Mouse (Mus musculus): Measurements from ENCODE around the gene Agr3. TPM values are rescaled to one million over a fixed set of nuclear protein-coding genes. Genes with fewer than 3 reads are reported as not detected.

Agr3 gene
- polyA plus RNA-seq, 1 experiment from 2014 or later: 0.50 TPM

DNA sequence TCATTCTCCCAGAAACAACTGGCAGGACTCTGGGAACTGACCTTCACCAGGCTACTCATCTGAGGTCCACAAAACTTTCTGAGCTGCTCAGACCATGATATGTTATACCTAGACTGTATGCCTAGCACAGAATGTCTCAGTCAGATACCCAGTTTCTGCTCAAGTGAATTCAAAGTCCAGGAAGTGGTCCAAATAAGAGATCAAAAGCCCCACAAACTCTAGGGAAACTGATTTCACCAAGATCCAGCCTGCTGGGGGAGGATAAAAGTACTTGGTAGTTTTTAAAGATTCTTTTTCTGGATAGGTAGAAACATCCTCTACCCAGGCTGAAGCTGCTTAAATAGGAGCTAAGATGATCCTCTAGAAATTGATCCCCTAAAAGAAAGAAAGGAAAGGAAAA, 9.6 kb upstream of the Agr3 start:
- no peak overlapping the region for H3K27ac ChIP-seq (ENCODE audit: low read length)
- H3K36me3 ChIP-seq (ENCODE audit: control insufficient read depth, insufficient read depth, low read length): no peaks in the 10 kb centered on the region
- no peaks in the 10 kb centered on the region for H3K4me1 ChIP-seq (ENCODE audit: control insufficient read depth, insufficient read depth, low read length)
- no peaks in the 10 kb centered on the region for H3K27me3 ChIP-seq (ENCODE audit: control insufficient read depth, insufficient read depth, low read length)
- no peak overlapping the region for H3K4me2 ChIP-seq (ENCODE audit: low read depth, low read length)
- no peak overlapping the region for H3K9ac ChIP-seq (ENCODE audit: low read length)
- ATAC-seq (ENCODE audit: insufficient read depth, low FRiP score): no peak
- no peak overlapping the region for H3K4me3 ChIP-seq (replicated peaks; ENCODE audit: low read length)
- H3K9me3 ChIP-seq (replicated peaks; ENCODE audit: control insufficient read depth, low read length): no peaks in the 10 kb centered on the region

DNA sequence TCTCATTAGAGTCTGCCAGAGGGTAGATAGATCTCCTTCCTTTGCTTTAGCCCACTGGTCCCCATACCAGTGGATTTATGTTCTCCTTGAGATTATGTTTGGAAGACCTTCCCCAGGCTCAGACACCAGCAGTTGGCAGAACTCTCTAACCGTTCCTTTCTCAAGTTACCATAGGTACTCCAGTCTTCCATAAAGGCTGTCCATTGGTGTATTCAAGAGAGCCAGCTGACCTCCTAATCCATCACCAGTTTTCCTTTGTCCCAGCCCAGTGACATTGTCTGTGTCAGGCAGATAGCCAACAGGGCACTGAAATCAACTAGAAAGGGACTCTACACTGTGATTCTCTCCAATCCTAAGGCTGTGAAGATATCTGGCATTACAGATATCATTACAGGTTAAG, 9.0 kb upstream of the Agr3 start:
- 68% methylated on average over 1 of the region's 1 CpGs for WGBS

DNA sequence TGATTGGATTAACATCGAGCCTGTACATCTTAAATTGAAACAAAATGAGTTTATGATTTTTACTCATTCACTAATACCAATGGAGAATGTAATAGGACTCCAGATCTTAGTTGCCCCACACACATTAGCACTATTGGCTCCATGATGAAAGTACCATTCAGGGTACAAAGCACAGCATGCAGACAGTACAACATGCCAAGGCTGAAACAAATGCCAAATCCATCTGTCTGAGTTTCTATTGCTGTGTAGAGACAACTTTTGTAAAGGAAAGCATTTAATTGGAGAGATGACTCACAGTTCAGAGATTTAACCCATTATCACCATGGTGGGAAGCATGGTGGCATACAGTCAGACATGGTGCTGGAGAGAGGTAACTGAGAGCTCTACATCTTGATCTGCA, 7.4 kb upstream of the Agr3 start:
- H3K9ac ChIP-seq (ENCODE audit: low read length): no peak overlapping the region
- no peaks in the 10 kb centered on the region for H3K4me1 ChIP-seq (ENCODE audit: control insufficient read depth, insufficient read depth, low read length)
- ATAC-seq (ENCODE audit: insufficient read depth, low FRiP score): no peak
- no peak overlapping the region for H3K4me3 ChIP-seq (replicated peaks; ENCODE audit: low read length)
- H3K4me2 ChIP-seq (ENCODE audit: low read depth, low read length): no peak overlapping the region
- 66% methylated on average over 1 of the region's 1 CpGs for WGBS
- no peaks in the 10 kb centered on the region for H3K27me3 ChIP-seq (ENCODE audit: control insufficient read depth, insufficient read depth, low read length)
- H3K36me3 ChIP-seq (ENCODE audit: control insufficient read depth, insufficient read depth, low read length): no peaks in the 10 kb centered on the region
- no peak overlapping the region for H3K27ac ChIP-seq (ENCODE audit: low read length)
- H3K9me3 ChIP-seq (replicated peaks; ENCODE audit: control insufficient read depth, low read length): no peaks in the 10 kb centered on the region

More for the DNA sequence above, 9.0 kb upstream of the Agr3 start:
- no peak overlapping the region for H3K4me3 ChIP-seq (replicated peaks; ENCODE audit: low read length)
- H3K36me3 ChIP-seq (ENCODE audit: control insufficient read depth, insufficient read depth, low read length): no peaks in the 10 kb centered on the region
- H3K4me2 ChIP-seq (ENCODE audit: low read depth, low read length): no peak overlapping the region
- no peak overlapping the region for H3K9ac ChIP-seq (ENCODE audit: low read length)
- H3K9me3 ChIP-seq (replicated peaks; ENCODE audit: control insufficient read depth, low read length): no peaks in the 10 kb centered on the region
- H3K27me3 ChIP-seq (ENCODE audit: control insufficient read depth, insufficient read depth, low read length): no peaks in the 10 kb centered on the region
- no peaks in the 10 kb centered on the region for H3K4me1 ChIP-seq (ENCODE audit: control insufficient read depth, insufficient read depth, low read length)
- no peak overlapping the region for H3K27ac ChIP-seq (ENCODE audit: low read length)
- ATAC-seq (ENCODE audit: insufficient read depth, low FRiP score): no peak

DNA sequence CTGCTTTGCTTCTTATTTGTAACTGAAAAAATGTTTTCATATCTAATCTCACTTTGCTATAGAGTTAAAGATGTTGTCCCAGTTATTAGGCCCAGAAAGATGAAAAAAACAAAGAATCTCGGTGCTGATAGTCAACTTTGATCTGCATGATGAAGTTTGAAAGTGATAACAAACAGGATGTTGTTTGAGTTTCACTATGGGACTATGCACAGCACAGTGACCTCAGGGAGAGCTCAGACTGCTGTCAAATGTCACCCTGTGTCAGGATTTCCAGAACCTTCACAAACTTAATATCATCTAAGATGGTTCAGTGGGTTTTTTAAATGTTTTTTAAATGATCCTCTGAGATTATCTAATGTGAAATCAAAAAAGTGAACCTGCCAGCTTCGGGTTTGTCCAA, 2.4 kb downstream of the Agr3 start:
- no peaks in the 10 kb centered on the region for H3K9me3 ChIP-seq (replicated peaks; ENCODE audit: control insufficient read depth, low read length)
- no peak overlapping the region for H3K27ac ChIP-seq (ENCODE audit: low read length)
- H3K4me1 ChIP-seq (ENCODE audit: control insufficient read depth, insufficient read depth, low read length): no peaks in the 10 kb centered on the region
- WGBS: 56% methylated on average over 2 of the region's 2 CpGs
- no peak for ATAC-seq (ENCODE audit: insufficient read depth, low FRiP score)
- no peak overlapping the region for H3K9ac ChIP-seq (ENCODE audit: low read length)
- no peak overlapping the region for H3K4me2 ChIP-seq (ENCODE audit: low read depth, low read length)
- H3K27me3 ChIP-seq (ENCODE audit: control insufficient read depth, insufficient read depth, low read length): no peaks in the 10 kb centered on the region
- H3K4me3 ChIP-seq (replicated peaks; ENCODE audit: low read length): no peak overlapping the region
- H3K36me3 ChIP-seq (ENCODE audit: control insufficient read depth, insufficient read depth, low read length): no peaks in the 10 kb centered on the region

DNA sequence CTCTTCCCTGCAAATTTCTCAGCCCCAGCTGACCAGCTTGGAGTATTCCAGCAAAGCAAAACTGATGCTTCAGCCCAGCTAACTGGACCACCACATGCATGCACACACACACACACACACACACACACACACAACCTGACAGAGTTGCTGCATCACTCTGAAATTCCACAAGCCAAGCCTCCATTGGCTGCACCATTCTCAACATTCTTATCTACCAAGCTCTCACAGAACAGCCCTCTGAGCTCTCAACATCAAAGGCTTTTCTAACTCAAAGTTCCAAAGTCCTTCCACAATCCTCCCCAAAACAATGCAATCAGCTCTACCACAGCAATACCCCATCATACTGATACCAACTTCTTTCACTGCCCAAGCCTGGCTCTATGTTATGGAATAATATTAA, 7.4 kb downstream of the Agr3 start:
- Histone ChIP-seq H3K27me3 (ENCODE audit: control insufficient read depth, insufficient read depth, low read length) (no peaks in the 10 kb centered on the region), H3K9ac (ENCODE audit: low read length) (no peak overlapping the region), H3K9me3 (replicated peaks; ENCODE audit: control insufficient read depth, low read length) (no peaks in the 10 kb centered on the region), H3K27ac (ENCODE audit: low read length) (no peak overlapping the region), H3K4me3 (replicated peaks; ENCODE audit: low read length) (no peak overlapping the region), H3K4me1 (ENCODE audit: control insufficient read depth, insufficient read depth, low read length) (no peaks in the 10 kb centered on the region), H3K36me3 (ENCODE audit: control insufficient read depth, insufficient read depth, low read length) (no peaks in the 10 kb centered on the region), H3K4me2 (ENCODE audit: low read depth, low read length) (no peak overlapping the region)
- peak; percentile 76; the same call in 1 of the 2 replicates for ATAC-seq (ENCODE audit: insufficient read depth, low FRiP score)

DNA sequence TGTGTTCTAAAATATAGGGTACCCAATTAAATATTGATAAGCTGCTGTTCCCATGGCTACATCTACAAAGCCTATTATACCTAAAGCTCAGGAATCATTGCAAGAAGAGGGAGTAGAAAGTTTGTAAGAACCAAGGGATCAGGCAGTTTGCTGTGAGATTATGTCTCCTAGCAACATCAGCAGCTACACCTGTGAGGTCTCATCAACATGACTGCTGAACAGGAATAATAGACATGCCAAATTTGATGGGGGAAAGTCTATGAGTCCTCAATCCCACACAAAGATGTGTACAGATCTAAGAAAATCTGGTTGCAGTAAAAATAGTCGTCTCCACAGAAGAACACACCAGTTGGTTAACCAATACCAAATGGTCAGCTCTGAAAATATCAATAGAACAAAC, 26.3 kb downstream of the Agr3 start:
- no peak overlapping the region for H3K9ac ChIP-seq (ENCODE audit: low read length)
- H3K9me3 ChIP-seq (replicated peaks; ENCODE audit: control insufficient read depth, low read length): no peaks in the 10 kb centered on the region
- H3K36me3 ChIP-seq (ENCODE audit: control insufficient read depth, insufficient read depth, low read length): no peaks in the 10 kb centered on the region
- no peak overlapping the region for H3K4me3 ChIP-seq (replicated peaks; ENCODE audit: low read length)
- ATAC-seq (ENCODE audit: insufficient read depth, low FRiP score): no peak
- H3K4me2 ChIP-seq (ENCODE audit: low read depth, low read length): no peak overlapping the region
- H3K4me1 ChIP-seq (ENCODE audit: control insufficient read depth, insufficient read depth, low read length): no peaks in the 10 kb centered on the region
- H3K27me3 ChIP-seq (ENCODE audit: control insufficient read depth, insufficient read depth, low read length): no peaks in the 10 kb centered on the region
- 64% methylated on average over 1 of the region's 1 CpGs for WGBS
- no peak overlapping the region for H3K27ac ChIP-seq (ENCODE audit: low read length)

DNA sequence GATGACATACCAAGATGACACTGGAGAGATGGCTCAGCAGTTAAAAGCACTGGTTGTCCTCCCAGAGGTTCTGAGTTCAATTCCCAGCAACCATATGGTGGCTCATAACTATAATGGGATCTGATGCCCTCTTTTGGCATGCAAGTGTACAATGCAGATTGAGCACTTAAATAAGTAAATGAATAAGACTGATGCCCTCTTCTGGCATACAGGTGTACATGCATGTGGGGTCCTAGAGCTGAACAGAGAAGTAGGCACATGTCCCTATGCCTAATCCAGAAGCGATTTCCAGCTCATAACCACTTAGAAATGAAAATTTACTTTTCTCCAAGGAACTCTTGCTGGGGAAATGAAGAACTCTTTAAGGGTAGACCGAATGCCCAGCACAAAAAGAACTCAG, 31.8 kb downstream of the Agr3 start:
- H3K9me3 ChIP-seq (replicated peaks; ENCODE audit: control insufficient read depth, low read length): no peaks in the 10 kb centered on the region
- WGBS: 79% methylated on average over 2 of the region's 2 CpGs
- H3K4me2 ChIP-seq (ENCODE audit: low read depth, low read length): no peak overlapping the region
- H3K4me1 ChIP-seq (ENCODE audit: control insufficient read depth, insufficient read depth, low read length): no peaks in the 10 kb centered on the region
- no peak overlapping the region for H3K4me3 ChIP-seq (replicated peaks; ENCODE audit: low read length)
- no peak for ATAC-seq (ENCODE audit: insufficient read depth, low FRiP score)
- no peaks in the 10 kb centered on the region for H3K27me3 ChIP-seq (ENCODE audit: control insufficient read depth, insufficient read depth, low read length)
- H3K9ac ChIP-seq (ENCODE audit: low read length): no peak overlapping the region
- no peak overlapping the region for H3K27ac ChIP-seq (ENCODE audit: low read length)
- H3K36me3 ChIP-seq (ENCODE audit: control insufficient read depth, insufficient read depth, low read length): no peaks in the 10 kb centered on the region

DNA sequence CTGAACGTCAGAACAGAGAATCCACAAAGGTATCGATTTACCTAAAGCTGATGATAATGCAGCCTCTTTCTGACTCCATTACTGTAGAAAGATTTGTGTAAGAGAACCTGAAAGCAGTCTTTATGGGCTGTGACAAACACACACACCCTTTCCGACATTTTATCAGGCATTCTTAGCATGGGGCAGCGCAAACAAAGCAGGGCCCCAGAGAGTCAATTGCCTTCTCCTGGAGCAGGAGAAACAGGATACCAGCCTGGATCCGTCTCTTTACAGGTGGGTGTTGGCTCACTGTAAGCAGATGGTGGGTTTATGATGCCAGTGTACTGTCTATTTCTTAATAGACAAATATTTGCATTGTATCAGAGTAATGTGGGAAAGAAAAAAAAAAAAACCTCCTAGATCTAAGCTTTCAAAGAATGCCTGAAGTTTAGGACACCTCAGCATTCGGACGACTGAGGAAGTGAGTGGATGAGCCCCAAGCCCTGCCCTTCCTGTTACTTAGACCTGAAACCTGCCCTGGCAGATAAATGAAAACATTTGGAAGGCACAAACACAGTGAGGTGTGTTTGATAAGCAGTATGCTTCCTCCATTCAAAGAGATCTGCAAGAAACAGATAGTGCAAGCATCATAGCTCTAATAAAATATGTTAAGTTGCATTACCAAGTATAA, 40.8 kb downstream of the Agr3 start:
- H3K9me3 ChIP-seq (replicated peaks; ENCODE audit: control insufficient read depth, low read length): no peaks in the 10 kb centered on the region
- no peak overlapping the region for H3K4me3 ChIP-seq (replicated peaks; ENCODE audit: low read length)
- H3K27ac ChIP-seq (ENCODE audit: low read length): peak overlapping the region; percentile 75
- peak; percentile 82 for ATAC-seq (ENCODE audit: insufficient read depth, low FRiP score)
- H3K36me3 ChIP-seq (ENCODE audit: control insufficient read depth, insufficient read depth, low read length): no peaks in the 10 kb centered on the region
- H3K4me1 ChIP-seq (ENCODE audit: control insufficient read depth, insufficient read depth, low read length): no peaks in the 10 kb centered on the region
- H3K4me2 ChIP-seq (ENCODE audit: low read depth, low read length): 0 out of 2 replicates have a peak overlapping the region, but pooled peaks have one; percentile 4
- 43% methylated on average over 7 of the region's 7 CpGs for WGBS
- H3K27me3 ChIP-seq (ENCODE audit: control insufficient read depth, insufficient read depth, low read length): no peaks in the 10 kb centered on the region
- no peak overlapping the region for H3K9ac ChIP-seq (ENCODE audit: low read length)

DNA sequence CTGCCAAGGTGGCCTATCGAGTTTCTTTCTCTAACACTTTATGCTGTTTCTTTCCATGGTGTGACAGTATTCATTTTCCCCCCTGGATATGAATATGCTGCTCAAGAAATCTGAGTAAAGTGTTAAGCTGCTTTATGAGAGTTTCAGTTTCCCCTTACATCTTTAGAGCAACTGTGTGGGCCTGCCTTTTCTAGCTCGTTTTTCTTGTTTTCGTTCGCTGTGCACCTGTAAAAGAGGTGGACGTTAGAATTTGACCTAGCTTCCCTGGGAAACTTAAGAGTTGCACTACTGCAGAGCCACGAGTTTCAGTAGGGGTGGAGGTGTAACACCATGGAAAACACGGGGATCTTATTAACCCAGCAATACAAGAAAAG, 41.3 kb downstream of the Agr3 start:
- no peak for ATAC-seq (ENCODE audit: insufficient read depth, low FRiP score)
- H3K27ac ChIP-seq (ENCODE audit: low read length): peak overlapping the region; percentile 75

More for the DNA sequence above, 41.3 kb downstream of the Agr3 start:
- Histone ChIP-seq H3K36me3 (ENCODE audit: control insufficient read depth, insufficient read depth, low read length) (no peaks in the 10 kb centered on the region), H3K27me3 (ENCODE audit: control insufficient read depth, insufficient read depth, low read length) (no peaks in the 10 kb centered on the region), H3K4me1 (ENCODE audit: control insufficient read depth, insufficient read depth, low read length) (no peaks in the 10 kb centered on the region), H3K4me2 (ENCODE audit: low read depth, low read length) (0 out of 2 replicates have a peak overlapping the region, but pooled peaks have one; percentile 4), H3K4me3 (replicated peaks; ENCODE audit: low read length) (no peak overlapping the region), H3K9ac (ENCODE audit: low read length) (no peak overlapping the region), H3K9me3 (replicated peaks; ENCODE audit: control insufficient read depth, low read length) (no peaks in the 10 kb centered on the region)
- WGBS: 52% methylated on average over 7 of the region's 7 CpGs

Data from stomach, embryonic 16.5 days (tissue).